ENCODE assay signal across 12 mouse cellular contexts in genomic region chr4:53338479-53338878, GRCm38 (mm10).
"Had no signal": no experiment of that assay in that cellular context is flagged by ENCODE, and none has a peak within 500 bp of the region (broad histone marks: within the 10 kb centered on the region; RNA-seq: fewer than 3 reads in every experiment).

No protein-coding gene starts in this region.

- H3K36me3 ChIP-seq: midbrain, embryonic 13.5 days; midbrain, embryonic 15.5 days; stomach, embryonic 15.5 days had no signal

- H3K27me3 ChIP-seq: midbrain, embryonic 13.5 days; midbrain, embryonic 15.5 days; stomach, embryonic 15.5 days had no signal

- ATAC-seq: midbrain, embryonic 13.5 days; midbrain, embryonic 15.5 days had no signal

- DNase-seq: lung, adult 18-20 months; lung, postnatal 10 days; right cerebral cortex, postnatal 14 days; thymus, adult 2 months; thymus, postnatal 25 days; thymus, postnatal 4 days had no signal

- H3K27ac ChIP-seq: midbrain, embryonic 13.5 days; stomach, embryonic 15.5 days; stomach, postnatal 0 days had no signal

- H3K4me3 ChIP-seq: midbrain, embryonic 13.5 days; midbrain, embryonic 15.5 days; stomach, embryonic 15.5 days had no signal

- H3K4me2 ChIP-seq: lung, embryonic 14.5 days; midbrain, embryonic 11.5 days; midbrain, embryonic 13.5 days; midbrain, embryonic 15.5 days; stomach, embryonic 15.5 days had no signal

- H3K4me1 ChIP-seq: midbrain, embryonic 13.5 days; midbrain, embryonic 15.5 days had no signal

- H3K9me3 ChIP-seq: midbrain, embryonic 15.5 days; stomach, embryonic 15.5 days had no signal

- H3K9ac ChIP-seq: lung, embryonic 14.5 days; midbrain, embryonic 13.5 days; midbrain, embryonic 15.5 days; stomach, embryonic 15.5 days had no signal
